Mouse (Mus musculus) olfactory bulb, adult 2 months (tissue): ENCODE results near the gene Spata31d1b.

Experiments
- CTCF ChIP-seq: fragments of 200-500 bp; IDR thresholded peaks from 2 replicates; pipeline ENCODE4 v1.5.1; 2012; ENCODE audit warnings: low read depth, mild to moderate bottlenecking, low read length, moderate library complexity; ENCODE audit not compliant: insufficient read depth
- POLR2A ChIP-seq: fragments of 200-500 bp; IDR thresholded peaks from 2 replicates; pipeline ENCODE4 v1.6.1; 2012; ENCODE audit warnings: mild to moderate bottlenecking, low read depth, low read length, moderate library complexity; ENCODE audit not compliant: insufficient read depth

DNA sequence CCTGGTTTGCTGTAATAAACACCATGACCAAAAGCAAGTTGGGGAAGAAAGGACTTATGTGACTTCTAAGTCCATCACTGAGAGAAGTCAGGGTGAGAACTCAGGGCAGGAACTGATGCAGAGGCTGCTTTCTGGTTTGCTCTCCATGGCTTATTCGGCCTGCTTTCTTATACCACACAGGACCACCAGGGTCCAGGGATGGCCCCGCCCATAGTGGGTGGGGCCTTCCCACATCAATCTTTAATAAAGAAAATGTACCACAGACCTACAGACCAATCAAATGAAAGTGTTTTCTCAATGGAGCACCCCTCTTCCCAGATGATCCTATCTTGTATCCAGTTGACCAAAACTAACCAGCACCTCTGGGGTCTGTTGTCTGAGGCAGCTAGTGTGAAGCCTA, 40.6 kb upstream of the Spata31d1b start:
- TF ChIP-seq POLR2A (no peak), CTCF (no peak)
